Mouse (Mus musculus) limb, embryonic 14.5 days (tissue): ENCODE data around the gene C1qtnf9. TPM values are rescaled to one million over a fixed set of nuclear protein-coding genes. Genes with fewer than 3 reads are reported as not detected.

Source experiments
- ATAC-seq: fragments of 200-750 bp; cut with Nextera tagmentation; 2 replicates; pipeline ENCODE4 v1.8.0; 2017; ENCODE audit warnings: low read depth, moderate number of reproducible peaks, moderate TSS enrichment; ENCODE audit not compliant: low FRiP score
- DNase-seq: peaks from one replicate; pipeline ENCODE4 v3.0.0-alpha.2; 2015; ENCODE audit warnings: low spot score
- H3K27ac ChIP-seq: fragments of 300-500 bp; sonication (generic); replicated peaks from 2 replicates; pipeline ENCODE4 v1.5.1; 2014; ENCODE audit warnings: low read depth, mild to moderate bottlenecking, low read length, moderate library complexity, mixed read lengths
- H3K27me3 ChIP-seq: fragments of 300-500 bp; sonication (generic); 2 replicates; pipeline ENCODE4 v1.6.1; 2014; ENCODE audit warnings: low read length, mixed read lengths; ENCODE audit not compliant: control insufficient read depth, insufficient read depth
- H3K36me3 ChIP-seq: fragments of 300-500 bp; sonication (generic); 2 replicates; pipeline ENCODE4 v1.6.1; 2014; ENCODE audit warnings: mild to moderate bottlenecking, low read length, moderate library complexity, mixed read lengths; ENCODE audit not compliant: control insufficient read depth, insufficient read depth
- H3K4me1 ChIP-seq: fragments of 300-500 bp; sonication (generic); 2 replicates; pipeline ENCODE4 v1.6.1; 2014; ENCODE audit warnings: antibody characterized with exemption, low read length, mixed read lengths; ENCODE audit not compliant: control insufficient read depth, insufficient read depth
- H3K4me2 ChIP-seq: fragments of 300-500 bp; sonication (generic); replicated peaks from 2 replicates; pipeline ENCODE4 v1.6.1; 2014; ENCODE audit warnings: low read depth, mild to moderate bottlenecking, low read length, moderate library complexity; ENCODE audit not compliant: severe bottlenecking
- H3K4me3 ChIP-seq: fragments of 300-500 bp; sonication (generic); replicated peaks from 2 replicates; pipeline ENCODE4 v1.5.1; 2014; ENCODE audit warnings: low read length
- H3K9ac ChIP-seq: fragments of 300-500 bp; sonication (generic); 2 replicates; pipeline ENCODE4 v1.6.1; 2014; ENCODE audit warnings: mild to moderate bottlenecking, low read depth, low read length, moderate library complexity; ENCODE audit not compliant: severe bottlenecking
- H3K9me3 ChIP-seq: fragments of 300-500 bp; sonication (generic); 2 replicates; pipeline ENCODE4 v1.6.1; 2016; ENCODE audit warnings: low read length; ENCODE audit not compliant: control insufficient read depth
- POLR2A ChIP-seq: fragments of 200-500 bp; IDR thresholded peaks from 2 replicates; pipeline ENCODE4 v1.8.0; 2012; ENCODE audit warnings: inconsistent platforms, mild to moderate bottlenecking, moderate library complexity, borderline replicate concordance; ENCODE audit not compliant: insufficient read depth, insufficient read length; ENCODE audit errors: extremely low read depth
- WGBS: fragments of 180-500 bp; shearing (Covaris S2); extraction: QIAGEN DNeasy Blood & Tissue Kit; methylation state at CpG from one replicate; pipeline ENCODE4 v1.1.7; 2014; 5-methylcytosine and 5-hydroxymethylcytosine counted together
- polyA plus RNA-seq, 2 experiments: library from polyadenylated mRNA; depleted of rRNA in 1 of 2; stranded (reverse) in 1 of 2; unstranded in 1 of 2; fragments of >200 nt; fragmentation: Nextera tagmentation in 1 of 2; extraction: Ambion mirVana in 1 of 2; gene quantifications; 2 replicates each; pipeline versions ENCODE4 v1.2.1 to v1.2.3; 2012 to 2014

C1qtnf9 gene
- polyA plus RNA-seq, 2 experiments, result 0.78 to 2.1 TPM

- Histone ChIP-seq H3K4me1 (no peaks in the 10 kb centered on the region), H3K27me3 (no peaks in the 10 kb centered on the region), H3K36me3 (peaks cover 3% of the 10 kb centered on the region; the same call in 1 of the 2 replicates), H3K27ac (no peak overlapping the region), H3K4me2 (no peak overlapping the region), H3K9me3 (no peaks in the 10 kb centered on the region), H3K4me3 (no peak overlapping the region), H3K9ac (no peak overlapping the region)
- TF ChIP-seq POLR2A, result no peak
- 38% methylated on average over 8 of the region's 8 CpGs for WGBS
- ATAC-seq (no peak), DNase-seq (no peak)
These were observed 15.3 kb downstream of the C1qtnf9 start for GRCm38 (mm10) chr14:60783196-60783595.

GRCm38 (mm10) chr14:60784427-60785315 lies 16.7 kb downstream of the C1qtnf9 start, which contains the start of gene Mipep:
Gene Mipep, plus strand, starts transcription at chr14:60784573.
- peak within 1 kb of the TSS; percentile 78 for H3K9ac ChIP-seq
- under 1% methylated on average over 55 of the region's 61 CpGs for WGBS
- 0 out of 2 replicates have a peak, but pooled peaks have one; percentile 29 for TF ChIP-seq POLR2A
- H3K9me3 ChIP-seq, result no peaks in the 10 kb centered on the region
- H3K27ac ChIP-seq, result 0 out of 2 replicates have a peak within 1 kb of the TSS, but pooled peaks have one; percentile 33
- no peaks in the 10 kb centered on the region for H3K27me3 ChIP-seq
- ATAC-seq (peak; percentile 88), DNase-seq (peak; percentile 89)
- H3K36me3 ChIP-seq, result peaks cover 3% of the 10 kb centered on the region; the same call in 1 of the 2 replicates
- no peaks in the 10 kb centered on the region for H3K4me1 ChIP-seq
- peak within 1 kb of the TSS; percentile 75 for H3K4me2 ChIP-seq
- H3K4me3 ChIP-seq, result peak within 1 kb of the TSS; percentile 73

GRCm38 (mm10) chr14:60790103-60790502 lies 22.2 kb downstream of the C1qtnf9 start:
- 34% methylated on average over 3 of the region's 3 CpGs for WGBS
- Histone ChIP-seq H3K27ac (no peak overlapping the region), H3K27me3 (no peaks in the 10 kb centered on the region), H3K9ac (no peak overlapping the region), H3K9me3 (no peaks in the 10 kb centered on the region), H3K36me3 (peaks cover 22% of the 10 kb centered on the region), H3K4me1 (no peaks in the 10 kb centered on the region), H3K4me3 (no peak overlapping the region), H3K4me2 (no peak overlapping the region)
- ATAC-seq (no peak), DNase-seq (peak; percentile 64)
- no peak for TF ChIP-seq POLR2A

GRCm38 (mm10) chr14:60796600-60797322 lies 28.8 kb downstream of the C1qtnf9 start:
- no peak overlapping the region for H3K4me3 ChIP-seq
- no peaks in the 10 kb centered on the region for H3K9me3 ChIP-seq
- ATAC-seq (no peak), DNase-seq (no peak)
- WGBS, result 81% methylated on average over 4 of the region's 4 CpGs
- no peak overlapping the region for H3K27ac ChIP-seq
- peaks cover 47% of the 10 kb centered on the region for H3K36me3 ChIP-seq
- no peaks in the 10 kb centered on the region for H3K27me3 ChIP-seq
- 0 out of 2 replicates have a peak, but pooled peaks cover 3% of the 10 kb centered on the region for H3K4me1 ChIP-seq
- no peak overlapping the region for H3K9ac ChIP-seq
- TF ChIP-seq POLR2A, result no peak
- H3K4me2 ChIP-seq, result no peak overlapping the region

GRCm38 (mm10) chr14:60797596-60797995 lies 29.7 kb downstream of the C1qtnf9 start:
- DNase-seq, result no peak

More at GRCm38 (mm10) chr14:60797596-60797995, 29.7 kb downstream of the C1qtnf9 start:
- no peak for ATAC-seq
- no peak overlapping the region for H3K4me2 ChIP-seq
- 0 out of 2 replicates have a peak, but pooled peaks cover 3% of the 10 kb centered on the region for H3K4me1 ChIP-seq
- no peak overlapping the region for H3K9ac ChIP-seq
- no peak for TF ChIP-seq POLR2A
- H3K36me3 ChIP-seq, result peaks cover 42% of the 10 kb centered on the region
- H3K4me3 ChIP-seq, result no peak overlapping the region
- 90% methylated on average over 5 of the region's 5 CpGs for WGBS
- H3K27ac ChIP-seq, result no peak overlapping the region
- H3K9me3 ChIP-seq, result no peaks in the 10 kb centered on the region
- H3K27me3 ChIP-seq, result no peaks in the 10 kb centered on the region
